Mouse (Mus musculus) adrenal gland, adult 8-10 months (tissue): Measurements from ENCODE around the gene Otub1. TPM values are rescaled to one million over a fixed set of nuclear protein-coding genes. Genes with fewer than 3 reads are reported as not detected.

ENCODE experiments used
- DNase-seq: peaks from one replicate; pipeline ENCODE4 v3.0.0; 2022
- total RNA-seq, 4 experiments: library from RNA; stranded (reverse); gene quantifications; 2 replicates each; pipeline ENCODE4 v1.2.4; 2022

Gene Otub1
- total RNA-seq, 4 experiments from 2014 or later = 127 to 182 (median 149) TPM

DNA sequence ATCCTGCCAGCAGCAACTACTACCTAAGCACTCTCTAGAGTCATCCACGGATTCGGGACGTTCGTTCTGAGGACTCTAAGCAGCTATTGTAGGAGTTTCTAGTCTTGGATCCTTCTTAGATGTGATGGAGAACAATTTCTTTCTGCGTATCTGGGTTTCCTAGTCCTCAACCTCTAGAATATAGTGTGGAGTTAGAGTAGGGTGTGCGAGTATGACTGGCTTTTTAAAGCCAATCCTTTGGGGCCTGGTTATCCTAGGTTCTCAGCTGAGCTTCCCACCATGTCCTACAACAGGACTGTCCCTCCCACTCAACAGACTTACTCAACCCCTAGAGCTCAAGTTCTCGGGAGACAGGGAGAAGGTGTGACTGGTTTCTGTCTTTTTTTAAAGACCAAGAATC is 790 bp downstream of the Otub1 start:
- DNase-seq = no peak

DNA sequence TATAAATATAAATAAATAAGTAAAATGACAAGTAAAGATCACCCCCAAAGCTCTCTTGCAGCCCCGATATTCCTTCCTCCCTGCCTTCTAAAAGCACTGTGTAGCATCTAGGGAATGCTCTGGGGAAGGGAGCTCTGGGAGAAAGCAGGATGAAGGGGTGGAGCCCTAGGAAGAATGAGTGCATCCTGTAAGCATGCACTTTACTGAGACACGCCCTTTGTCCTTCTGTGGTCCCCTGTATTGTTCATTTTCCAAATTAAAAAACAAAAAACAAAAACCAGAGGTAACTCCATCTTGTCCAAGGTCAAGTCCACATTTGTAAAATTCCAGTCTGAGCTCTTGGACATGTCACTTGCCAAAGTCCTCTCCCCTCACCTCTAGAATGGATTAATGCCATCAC is 1.2 kb downstream of the Otub1 start:
- no peak for DNase-seq

DNA sequence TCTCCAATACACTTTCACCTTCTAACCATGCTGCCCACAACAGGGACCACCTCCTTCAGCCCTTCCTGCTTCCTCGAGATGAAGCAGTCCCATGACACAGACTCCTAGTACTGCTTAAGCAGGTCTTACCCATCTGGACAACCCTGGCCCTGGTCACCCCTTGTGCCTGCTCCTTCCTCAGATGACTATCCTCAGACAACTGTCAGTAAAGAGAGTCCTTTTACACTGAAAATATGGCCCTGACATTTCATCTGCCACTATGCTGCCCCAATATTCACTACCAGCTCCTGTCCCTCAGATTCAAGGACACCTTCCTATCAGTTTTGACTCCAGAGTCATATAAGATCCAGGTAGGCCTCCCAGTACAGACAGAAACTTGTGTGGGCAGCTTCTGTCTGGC is 5.7 kb downstream of the Otub1 start:
- no peak for DNase-seq

DNA sequence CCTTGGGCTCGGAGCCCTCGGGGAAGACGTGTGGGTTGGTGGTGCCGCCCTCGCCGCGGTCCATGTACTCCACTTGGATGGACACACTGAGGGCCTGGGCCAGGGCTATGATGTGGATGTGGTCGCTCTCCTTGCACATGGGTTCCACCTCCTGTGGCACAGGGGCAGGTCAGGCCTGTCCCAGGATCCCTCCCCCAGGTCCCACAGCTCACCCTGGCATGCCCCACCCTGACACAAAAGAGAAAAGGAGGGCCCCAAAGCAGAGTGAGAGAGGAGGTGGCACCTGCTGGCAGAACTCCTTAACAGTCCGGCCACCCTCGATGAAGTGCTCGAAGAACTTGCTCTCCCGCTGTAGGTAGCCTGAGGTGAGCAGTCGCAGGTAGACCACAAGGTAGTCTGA is 7.0 kb downstream of the Otub1 start:
- no peak for DNase-seq

DNA sequence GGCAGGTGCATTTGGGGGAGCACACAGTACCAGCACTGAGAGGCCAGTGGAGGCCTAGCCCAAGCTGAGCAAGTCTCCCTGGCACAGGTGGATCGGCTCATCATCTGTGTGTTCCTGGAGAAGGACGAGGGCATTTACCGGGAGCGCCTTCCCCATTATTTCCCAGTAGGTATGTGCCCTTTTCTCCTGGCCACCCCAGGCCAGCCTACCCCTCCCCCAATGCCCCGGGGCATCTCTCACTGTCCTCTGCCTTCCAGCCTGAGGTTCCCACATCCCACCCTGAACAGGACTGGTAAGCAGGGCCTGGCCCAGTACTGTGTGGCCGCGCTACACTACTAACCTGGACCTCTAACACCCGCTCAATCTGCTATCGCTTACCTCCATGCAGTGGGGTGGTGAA is 8.7 kb downstream of the Otub1 start:
- DNase-seq = no peak

DNA sequence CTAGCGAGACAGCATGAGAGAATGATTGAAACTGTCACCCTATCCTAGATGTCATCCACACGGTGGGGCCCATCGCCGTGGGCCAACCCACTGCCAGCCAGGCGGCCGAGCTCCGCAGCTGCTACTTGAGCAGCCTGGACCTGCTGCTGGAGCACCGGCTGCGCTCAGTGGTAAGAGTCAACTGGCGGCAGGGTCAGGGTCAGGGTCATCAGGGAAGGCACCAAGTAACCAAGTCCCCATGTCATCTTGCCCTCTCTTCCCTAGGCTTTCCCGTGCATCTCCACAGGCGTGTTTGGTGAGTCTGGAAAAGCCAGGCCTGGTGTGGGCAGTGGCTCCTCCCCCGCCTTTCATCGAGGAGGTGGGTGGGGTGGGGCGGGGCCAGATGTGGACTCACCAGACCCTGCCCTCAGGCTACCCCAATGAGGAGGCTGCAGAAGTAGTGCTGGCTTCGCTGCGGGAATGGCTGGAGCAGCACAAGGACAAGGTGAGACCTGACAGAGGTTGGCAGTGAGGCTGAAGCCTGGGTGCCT is 9.3 kb downstream of the Otub1 start:
- DNase-seq = peak; percentile 55

DNA sequence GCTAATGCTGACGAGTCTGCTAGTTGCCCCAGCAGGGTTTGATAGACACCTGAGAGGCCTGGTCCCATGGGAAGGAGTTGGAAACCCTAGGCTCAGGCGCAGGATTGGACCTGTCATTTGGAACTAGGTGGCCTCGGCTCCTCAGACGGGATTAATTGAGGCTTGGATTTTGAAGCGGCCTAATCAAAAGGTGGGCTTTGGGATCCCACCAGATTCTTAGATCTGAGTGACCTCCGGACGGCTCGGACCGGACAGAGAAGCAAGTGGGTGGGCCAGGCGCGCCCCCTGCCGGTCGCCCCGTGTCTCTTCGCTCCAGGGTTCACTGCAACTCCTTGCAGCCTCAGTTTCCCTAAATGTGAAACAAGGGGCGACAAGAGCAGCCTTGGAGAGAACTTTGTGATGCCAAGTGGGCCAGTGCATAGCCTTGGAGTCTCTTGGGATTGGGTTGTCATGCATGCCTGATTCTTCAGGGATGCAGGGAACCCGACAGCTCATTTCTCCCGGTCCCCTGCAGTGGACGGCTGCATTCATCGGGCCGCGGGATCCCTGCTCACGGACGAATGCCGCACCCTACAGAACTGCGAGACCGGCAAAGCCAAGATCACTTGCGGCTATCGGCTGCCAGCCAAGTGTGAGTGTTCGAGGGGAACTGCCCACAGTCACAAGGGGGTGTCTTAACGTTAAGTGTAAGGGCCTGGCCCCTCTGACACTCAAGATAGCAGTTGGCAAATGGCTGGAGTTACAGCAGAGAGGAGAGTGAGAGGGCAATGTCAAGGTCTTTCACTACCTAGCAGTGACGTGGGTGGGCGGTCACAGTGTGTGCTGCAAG is 10.0 kb downstream of the Otub1 start:
- DNase-seq = peak; percentile 51

DNA sequence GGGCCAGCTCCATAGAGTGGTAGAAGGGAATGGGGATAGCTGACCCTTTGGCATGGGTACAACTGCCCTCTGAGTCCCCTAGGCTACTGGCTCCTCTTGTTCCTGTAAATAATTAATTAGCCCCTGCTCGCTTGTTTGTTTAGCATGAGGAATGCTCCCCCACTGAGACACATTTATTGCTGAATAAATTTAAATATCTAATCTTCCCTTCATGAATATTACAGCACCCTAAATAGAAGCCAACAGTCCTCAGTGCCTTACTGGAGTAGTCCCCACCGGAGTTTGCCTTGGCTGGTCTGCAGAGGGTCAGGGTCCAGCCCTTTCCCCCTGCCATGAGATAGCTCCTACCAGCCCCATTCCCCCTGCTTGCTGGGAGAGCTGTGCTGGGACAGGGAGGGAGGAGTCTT is 13.6 kb downstream of the Otub1 start:
- DNase-seq = no peak

DNA sequence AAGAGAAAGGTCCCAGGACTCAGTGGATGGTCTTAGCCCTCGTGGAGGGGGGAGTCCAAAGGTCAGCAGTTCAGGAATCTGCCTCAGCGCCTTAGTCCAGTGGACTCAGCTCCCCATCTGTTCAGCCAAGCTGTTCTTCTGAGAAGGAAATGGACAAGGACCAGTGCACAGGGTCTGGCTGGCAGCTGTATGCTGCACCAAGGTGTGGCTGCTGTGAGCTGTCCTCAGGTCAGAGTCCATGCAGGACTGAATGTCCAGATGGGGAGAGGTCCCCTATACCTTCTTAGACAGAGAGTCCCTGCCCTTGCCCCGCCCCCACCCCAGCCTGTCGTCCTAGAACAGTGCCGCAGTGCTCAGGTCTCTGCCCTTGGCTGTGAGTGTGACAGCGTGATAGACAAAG is 14.5 kb downstream of the Otub1 start:
- DNase-seq = no peak

DNA sequence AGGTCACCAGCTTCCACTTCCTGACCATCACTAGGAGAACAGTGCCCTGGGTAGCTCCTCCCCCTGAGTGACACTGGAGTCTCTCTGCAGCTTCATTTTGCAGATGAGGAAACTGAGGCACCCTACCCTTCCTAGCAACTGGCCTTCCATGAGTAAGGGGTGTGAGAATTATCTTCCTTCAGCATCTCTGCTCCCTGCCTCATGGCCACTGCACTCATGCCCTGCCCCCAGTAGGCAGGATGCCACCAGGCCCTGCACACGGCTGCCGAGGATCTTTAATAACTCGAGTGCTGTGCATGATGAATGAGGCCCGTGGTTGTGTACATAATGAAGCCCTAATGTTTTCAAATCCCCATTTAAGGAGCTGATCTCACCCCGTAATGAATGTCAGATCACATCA is 15.1 kb downstream of the Otub1 start:
- no peak for DNase-seq

DNA sequence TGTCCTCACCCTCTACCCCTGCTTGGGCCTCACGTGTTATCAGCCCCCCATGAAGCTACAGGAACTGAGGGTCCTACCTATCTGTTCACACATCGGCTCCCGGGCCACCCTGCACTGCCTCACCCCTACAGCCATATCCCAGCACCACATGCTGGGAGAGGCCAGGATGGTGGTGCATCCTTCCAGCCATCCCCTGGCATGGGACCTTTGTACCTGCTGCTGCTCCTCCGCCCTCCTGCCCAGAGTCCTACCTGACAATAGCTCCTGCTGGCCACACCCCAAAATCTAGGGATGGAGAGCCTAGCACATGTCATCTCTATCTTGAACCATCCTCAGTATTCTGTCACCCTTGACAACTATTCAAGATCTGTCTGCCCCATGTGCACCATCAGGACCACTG is 17.1 kb downstream of the Otub1 start:
- DNase-seq = no peak

DNA sequence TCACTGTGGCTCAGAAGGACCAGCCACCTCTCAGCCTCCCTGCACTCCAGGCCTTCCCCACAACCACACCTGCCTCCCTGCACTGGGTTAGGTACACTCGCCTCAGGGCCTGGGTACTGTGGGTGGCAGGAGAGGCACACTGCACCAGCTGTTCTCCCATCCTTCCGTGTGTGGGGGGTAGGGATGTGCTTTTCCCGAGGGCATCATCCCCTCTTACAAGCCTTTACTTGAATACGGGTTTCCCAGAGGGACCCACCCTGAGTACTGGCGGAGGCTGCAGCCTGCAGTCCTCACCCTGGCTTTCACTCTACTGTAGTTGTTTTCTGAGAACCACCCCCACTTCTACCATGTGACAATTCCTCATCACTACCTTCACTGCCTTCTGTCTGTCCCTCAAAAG is 19.0 kb downstream of the Otub1 start:
- no peak for DNase-seq

DNA sequence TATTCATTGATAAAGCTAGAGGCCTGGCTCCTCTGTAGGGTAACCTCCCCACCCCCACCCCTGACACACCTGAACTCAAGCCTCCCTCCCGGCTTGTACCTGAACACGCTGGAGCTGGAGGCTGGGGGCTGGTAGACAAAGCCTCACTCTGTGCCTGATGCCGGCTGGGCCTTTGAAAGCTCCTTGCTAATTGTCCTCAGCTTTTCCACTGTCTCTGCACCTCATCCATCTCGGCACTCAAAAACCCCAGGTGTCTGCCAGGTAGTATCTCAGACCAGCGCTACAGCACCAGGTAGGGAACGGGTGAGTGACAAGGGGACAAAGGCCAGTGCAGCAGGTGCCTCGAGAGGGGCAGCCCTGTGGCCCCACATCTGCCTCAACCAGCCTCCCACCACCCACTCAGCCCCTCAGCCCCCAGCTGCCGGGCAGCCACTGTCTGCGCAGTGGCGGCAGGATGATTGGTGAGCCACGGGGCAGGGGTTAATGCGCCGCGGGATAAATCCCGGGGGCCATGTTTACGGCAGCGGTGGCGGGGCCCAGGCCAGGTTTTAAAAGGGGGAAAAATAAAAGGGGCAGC is 20.3 kb downstream of the Otub1 start:
- DNase-seq = no peak

DNA sequence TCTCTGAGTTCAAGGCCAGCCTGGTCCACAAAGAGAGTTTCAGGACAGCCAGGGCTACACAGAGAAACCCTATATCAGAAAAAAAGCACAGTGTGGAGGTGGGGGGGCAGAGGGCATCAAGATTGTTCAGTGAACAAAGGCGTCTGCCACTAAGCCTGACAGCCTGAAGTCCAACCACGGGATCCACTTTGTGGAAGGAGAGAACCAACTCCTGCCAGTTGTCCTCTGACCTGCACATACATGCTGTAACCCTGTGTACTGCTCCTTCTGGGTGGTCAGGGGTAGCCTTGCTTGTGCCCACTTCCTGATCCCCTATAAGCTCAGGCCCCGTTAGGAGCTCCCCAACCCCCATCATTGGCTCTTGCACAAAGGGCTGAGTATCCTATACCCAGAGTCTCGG is 21.1 kb downstream of the Otub1 start:
- no peak for DNase-seq

DNA sequence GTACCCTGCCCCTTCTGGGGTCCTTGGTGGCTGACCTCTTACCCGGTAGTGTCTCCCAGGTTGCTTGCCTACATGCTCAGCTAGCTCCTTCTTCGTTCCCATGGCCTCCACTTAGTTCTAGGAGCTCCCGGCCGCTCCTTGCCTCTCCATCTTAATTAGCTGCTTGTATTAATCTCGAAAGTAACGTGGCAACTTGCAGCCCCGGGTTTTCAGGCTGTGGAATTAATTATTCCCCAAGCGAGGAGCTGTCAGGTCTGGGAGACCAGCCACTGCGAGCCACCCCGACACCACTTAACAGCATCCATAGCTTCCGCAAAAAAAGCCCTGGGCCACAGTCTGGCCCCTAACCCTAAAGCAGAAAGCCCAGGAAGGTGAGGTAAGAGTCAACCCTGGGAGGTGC is 22.7 kb downstream of the Otub1 start:
- no peak for DNase-seq

DNA sequence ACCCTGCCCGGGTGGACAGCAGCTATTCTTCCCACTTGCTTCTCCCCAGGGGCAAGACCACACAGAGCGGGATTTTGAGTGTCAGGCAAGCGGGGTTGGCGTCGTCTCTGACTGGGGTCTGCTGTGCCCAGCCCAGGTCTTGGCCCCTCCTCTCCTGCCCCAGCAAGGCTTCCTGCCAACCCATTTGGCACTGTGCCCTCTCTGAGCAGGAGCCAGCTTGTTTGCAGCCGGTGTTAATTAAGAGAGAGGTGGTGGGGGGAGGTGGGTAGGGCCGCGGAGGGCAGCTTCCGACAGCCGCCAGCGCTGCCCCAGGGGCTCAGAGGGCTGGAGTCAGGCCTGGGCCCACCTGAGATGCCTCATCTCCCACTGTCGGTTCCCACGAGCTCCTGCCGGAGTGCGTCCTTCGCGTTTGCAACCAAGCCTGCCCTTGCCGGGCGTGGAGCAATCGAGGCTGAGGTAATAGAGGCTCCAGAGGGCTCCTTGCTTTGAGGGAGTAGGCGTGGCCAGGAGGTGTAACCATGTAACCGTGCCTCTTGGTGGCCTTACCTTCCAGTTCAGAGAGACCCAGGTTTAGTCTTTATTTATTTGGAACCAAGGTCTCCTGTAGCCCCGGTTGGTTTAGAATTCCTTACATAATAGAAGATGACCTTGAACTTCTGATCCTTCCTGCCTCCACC is 23.7 kb downstream of the Otub1 start:
- peak; percentile 71 for DNase-seq

DNA sequence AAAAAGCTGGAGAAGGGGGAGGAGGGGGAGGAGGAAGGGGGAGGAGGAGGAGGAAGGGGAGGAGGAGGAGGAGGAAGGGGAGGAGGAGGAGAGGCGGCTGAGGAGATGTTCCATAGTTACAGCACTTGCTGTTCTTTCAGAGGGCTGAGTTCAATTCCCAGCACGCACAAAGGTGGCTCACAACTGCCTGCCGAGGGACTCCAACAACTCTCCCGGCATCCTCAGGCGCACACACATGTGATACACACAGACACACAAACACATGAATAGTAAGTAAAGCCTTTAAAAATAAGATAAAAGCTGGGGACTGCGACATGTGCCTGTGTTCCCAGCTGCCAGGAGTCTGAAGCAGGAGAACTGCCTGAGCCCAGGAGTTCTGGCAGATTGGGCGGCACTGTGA is 24.6 kb downstream of the Otub1 start:
- no peak for DNase-seq

DNA sequence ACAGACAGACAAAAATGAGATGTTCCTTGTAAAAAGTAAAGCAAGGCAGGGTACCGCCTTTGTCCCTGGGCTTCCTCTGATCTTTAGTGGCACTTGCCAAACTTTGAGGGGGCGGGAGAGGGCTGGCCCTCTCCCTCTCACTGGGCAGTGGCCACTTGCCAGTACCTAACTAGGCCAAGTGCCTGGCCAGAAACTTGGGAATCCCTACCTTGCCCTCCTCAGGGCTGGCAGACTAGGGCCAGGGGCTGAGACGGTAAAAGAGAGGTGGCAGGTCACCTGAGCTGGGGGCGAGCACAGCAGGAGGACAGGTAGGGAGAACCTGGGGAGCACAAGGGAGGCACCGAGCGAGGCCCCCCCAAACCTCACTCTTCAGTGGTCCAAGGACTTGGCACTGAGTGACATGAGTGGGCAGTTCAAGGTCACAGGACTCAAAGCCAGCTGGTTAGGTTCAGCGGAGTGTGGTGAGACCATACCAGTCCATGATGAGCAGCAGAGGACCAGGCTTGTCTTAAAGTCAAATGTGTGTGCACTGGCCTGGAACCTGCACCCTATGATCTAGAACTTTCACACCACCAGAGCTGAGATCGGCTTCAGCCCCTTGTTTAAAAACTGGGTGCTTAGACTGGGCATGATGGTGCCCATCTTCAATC is 25.2 kb downstream of the Otub1 start:
- DNase-seq = no peak

DNA sequence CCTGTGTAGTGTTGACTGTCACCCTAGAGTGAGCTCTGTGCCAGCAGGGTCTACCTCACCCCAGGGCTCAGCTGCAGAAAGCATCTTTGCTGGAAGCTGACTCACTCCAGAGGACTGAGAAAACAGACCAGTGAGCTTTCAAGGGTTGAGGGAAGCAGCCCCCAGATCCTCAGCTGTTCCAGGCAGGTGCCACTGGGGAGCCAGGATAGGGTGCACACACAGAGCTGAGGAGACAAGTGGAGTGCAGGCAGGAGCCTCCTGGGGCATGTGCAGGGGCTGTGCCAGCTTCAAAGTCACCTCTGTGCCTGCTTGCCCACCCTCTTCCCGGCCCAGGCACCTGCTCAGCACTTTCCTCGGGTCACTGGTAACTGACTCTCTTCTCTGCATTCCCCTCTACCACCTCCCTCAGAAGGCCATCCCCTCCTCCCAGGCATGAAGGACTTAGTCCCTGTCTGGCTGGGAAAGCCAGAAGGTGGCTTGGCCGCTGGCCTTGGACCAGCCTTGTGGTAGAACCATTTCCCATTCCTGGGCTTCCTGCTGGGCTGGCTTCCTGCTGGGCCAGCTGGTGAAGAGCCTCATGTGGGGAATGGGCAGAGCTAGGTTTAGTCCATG is 27.2 kb downstream of the Otub1 start:
- no peak for DNase-seq

DNA sequence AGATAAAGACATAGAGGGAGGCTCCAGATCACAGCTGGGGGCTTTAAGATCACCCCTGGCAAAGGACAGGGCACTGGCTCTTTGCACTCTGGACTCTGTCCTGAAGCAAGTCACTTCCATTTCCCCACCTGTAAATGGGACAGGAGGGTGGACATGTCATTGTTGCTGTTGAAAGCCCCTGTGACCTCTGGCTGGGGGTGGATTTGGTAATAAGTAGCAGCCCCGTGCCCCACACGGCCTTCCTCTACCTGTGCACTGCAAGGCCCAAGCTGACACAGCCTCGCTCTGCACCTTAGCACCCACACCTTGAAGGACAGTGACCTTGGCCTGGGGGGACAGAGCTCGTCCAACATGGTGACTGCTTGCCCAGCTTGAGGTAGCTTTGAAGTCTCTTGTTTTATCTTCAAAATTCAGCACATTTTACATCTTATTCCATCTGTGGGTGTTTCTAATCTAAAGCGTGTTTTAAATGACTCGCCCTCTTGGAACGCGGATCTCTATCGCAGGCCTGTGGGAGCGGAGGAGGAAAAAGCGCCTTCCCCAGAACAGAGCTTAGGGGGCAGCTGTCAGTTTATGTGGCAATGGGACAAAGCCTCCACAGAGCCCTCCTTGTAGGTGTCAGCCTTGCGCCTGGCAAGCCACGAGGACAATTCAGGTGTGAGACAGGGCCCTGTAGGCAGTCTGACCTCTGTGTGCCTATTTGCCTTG is 28.2 kb downstream of the Otub1 start:
- DNase-seq = no peak

DNA sequence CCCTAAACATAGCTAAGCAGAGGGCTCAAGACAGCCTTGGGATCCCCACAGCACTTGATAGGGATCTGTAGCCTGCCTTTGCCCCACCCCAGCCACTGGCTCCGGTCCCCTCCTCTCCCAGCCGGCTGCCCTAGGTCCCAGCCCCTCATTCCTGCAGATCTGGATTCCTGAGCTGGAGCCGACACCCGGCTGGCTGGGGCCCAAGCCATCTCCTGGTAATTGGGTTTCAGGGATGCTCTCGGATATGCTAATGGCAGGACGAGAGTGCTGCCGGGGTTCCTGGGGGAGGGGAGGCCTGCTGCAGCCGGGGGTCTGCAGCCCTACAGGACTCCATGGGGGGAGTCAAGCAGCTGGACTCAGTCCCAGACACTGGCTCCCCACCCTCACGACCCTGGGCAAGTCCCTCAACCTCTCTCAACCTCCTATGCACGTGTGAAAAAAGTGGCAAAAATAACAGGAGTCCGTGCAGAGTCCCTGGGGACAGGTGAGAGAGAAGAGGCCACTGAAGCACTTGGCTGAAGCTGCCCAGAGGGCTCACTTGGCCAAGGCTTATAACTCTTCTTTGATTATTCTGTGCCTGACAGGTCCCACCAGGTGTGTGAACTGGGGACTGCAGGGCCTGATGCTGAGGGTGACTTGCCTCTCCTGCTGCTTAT is 29.9 kb downstream of the Otub1 start:
- DNase-seq = no peak
